Mouse (Mus musculus): ENCODE results near the gene Atic. TPM values are rescaled to one million over a fixed set of nuclear protein-coding genes. Genes with fewer than 3 reads are reported as not detected.

The Atic gene
- polyA plus RNA-seq, 1 experiment from 2014 or later = 32.5 TPM

DNA sequence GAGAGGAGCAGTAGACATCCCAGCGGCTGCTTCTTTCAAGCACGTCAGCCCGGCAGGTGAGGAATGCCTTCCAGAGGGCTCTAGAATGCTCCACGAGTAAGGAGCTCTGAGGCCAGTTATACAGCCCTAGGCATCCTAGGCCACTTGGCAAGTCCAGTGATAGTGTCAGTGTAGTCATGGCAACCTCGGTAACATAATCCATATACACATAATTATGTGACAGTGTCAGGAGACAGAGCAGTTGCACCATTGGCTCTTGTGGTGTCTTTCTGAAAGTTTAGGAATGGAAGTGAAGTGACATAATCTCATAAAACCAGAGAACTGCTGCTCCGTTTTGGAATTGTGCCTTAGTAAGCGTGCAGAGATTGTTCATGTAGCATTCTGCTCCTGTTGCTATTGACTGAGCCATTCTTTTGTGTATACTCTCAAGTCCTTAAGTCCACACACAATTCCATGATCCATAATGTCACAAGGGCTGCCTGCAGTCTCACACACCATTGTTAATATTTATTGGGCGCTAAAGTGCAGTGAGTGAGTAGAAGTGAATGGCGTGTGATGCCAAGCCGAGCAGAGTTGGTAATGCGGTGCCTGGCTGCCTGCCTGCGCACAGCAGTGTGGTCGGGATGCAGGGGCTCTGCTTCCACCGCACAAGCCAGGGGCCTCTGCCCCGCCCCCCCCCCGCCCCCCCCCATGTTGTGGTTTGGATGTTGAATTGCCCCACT, 11.1 kb downstream of the Atic start:
- TF ChIP-seq EP300 (optimal IDR thresholded peaks at IDR 0.05) = no peak
- TF ChIP-seq CTCF (IDR thresholded peaks at IDR 0.05; ENCODE audit: low read depth) = no peak
- ATAC-seq (ENCODE audit: low FRiP score, low TSS enrichment) (no peak), DNase-seq (ENCODE audit: low spot score) (no peak)
- Histone ChIP-seq H3K9ac (ENCODE audit: low read length) (no peak overlapping the region), H3K4me2 (replicated peaks; ENCODE audit: low read depth) (no peak overlapping the region), H3K9me3 (ENCODE audit: control insufficient read depth, low read length) (no peaks in the 10 kb centered on the region), H3K27ac (replicated peaks) (no peak overlapping the region), H3K27me3 (ENCODE audit: control insufficient read depth, insufficient read depth, low read length) (no peaks in the 10 kb centered on the region), H3K4me1 (replicated peaks; ENCODE audit: control insufficient read depth, insufficient read depth) (no peaks in the 10 kb centered on the region), H3K4me3 (ENCODE audit: low read depth, low read length) (no peak overlapping the region), H3K36me3 (ENCODE audit: control insufficient read depth, insufficient read depth, low read length) (peaks cover 38% of the 10 kb centered on the region)
- 79% methylated on average over 16 of the region's 16 CpGs for WGBS

- H3K4me2 ChIP-seq (replicated peaks; ENCODE audit: low read depth) = no peak overlapping the region
- TF ChIP-seq CTCF (IDR thresholded peaks at IDR 0.05; ENCODE audit: low read depth) (no peak), EP300 (optimal IDR thresholded peaks at IDR 0.05) (no peak)
- H3K27ac ChIP-seq (replicated peaks) = no peak overlapping the region
- peaks cover 39% of the 10 kb centered on the region for H3K36me3 ChIP-seq (ENCODE audit: control insufficient read depth, insufficient read depth, low read length)
- ATAC-seq (ENCODE audit: low FRiP score, low TSS enrichment) = no peak
- no peaks in the 10 kb centered on the region for H3K9me3 ChIP-seq (ENCODE audit: control insufficient read depth, low read length)
- H3K4me3 ChIP-seq (ENCODE audit: low read depth, low read length) = no peak overlapping the region
- H3K9ac ChIP-seq (ENCODE audit: low read length) = no peak overlapping the region
- no peaks in the 10 kb centered on the region for H3K4me1 ChIP-seq (replicated peaks; ENCODE audit: control insufficient read depth, insufficient read depth)
- no peak for DNase-seq (ENCODE audit: low spot score)
- WGBS = 89% methylated on average over 4 of the region's 4 CpGs
- no peaks in the 10 kb centered on the region for H3K27me3 ChIP-seq (ENCODE audit: control insufficient read depth, insufficient read depth, low read length)
Measured at GRCm38 (mm10) chr1:71570116-71570515, 13.2 kb downstream of the Atic start.

GRCm38 (mm10) chr1:71575987-71576386, 19.0 kb downstream of the Atic start:
- H3K9me3 ChIP-seq (ENCODE audit: control insufficient read depth, low read length) = no peaks in the 10 kb centered on the region
- H3K27me3 ChIP-seq (ENCODE audit: control insufficient read depth, insufficient read depth, low read length) = no peaks in the 10 kb centered on the region
- H3K4me2 ChIP-seq (replicated peaks; ENCODE audit: low read depth) = no peak overlapping the region
- H3K27ac ChIP-seq (replicated peaks) = no peak overlapping the region
- 87% methylated on average over 7 of the region's 7 CpGs for WGBS
- no peak overlapping the region for H3K9ac ChIP-seq (ENCODE audit: low read length)
- H3K36me3 ChIP-seq (ENCODE audit: control insufficient read depth, insufficient read depth, low read length) = peaks cover 40% of the 10 kb centered on the region
- no peak overlapping the region for H3K4me3 ChIP-seq (ENCODE audit: low read depth, low read length)
- ATAC-seq (ENCODE audit: low FRiP score, low TSS enrichment) (no peak), DNase-seq (ENCODE audit: low spot score) (no peak)
- H3K4me1 ChIP-seq (replicated peaks; ENCODE audit: control insufficient read depth, insufficient read depth) = no peaks in the 10 kb centered on the region
- TF ChIP-seq CTCF (IDR thresholded peaks at IDR 0.05; ENCODE audit: low read depth) = no peak
- no peak for TF ChIP-seq EP300 (optimal IDR thresholded peaks at IDR 0.05)

- peaks cover 33% of the 10 kb centered on the region for H3K36me3 ChIP-seq (ENCODE audit: control insufficient read depth, insufficient read depth, low read length)
- no peak overlapping the region for H3K27ac ChIP-seq (replicated peaks)
- DNase-seq (ENCODE audit: low spot score) = no peak
- no peaks in the 10 kb centered on the region for H3K9me3 ChIP-seq (ENCODE audit: control insufficient read depth, low read length)
- TF ChIP-seq EP300 (optimal IDR thresholded peaks at IDR 0.05) = no peak
- no peak for TF ChIP-seq CTCF (IDR thresholded peaks at IDR 0.05; ENCODE audit: low read depth)
- 96% methylated on average over 6 of the region's 6 CpGs for WGBS
- H3K4me3 ChIP-seq (ENCODE audit: low read depth, low read length) = no peak overlapping the region
- ATAC-seq (ENCODE audit: low FRiP score, low TSS enrichment) = no peak
- no peaks in the 10 kb centered on the region for H3K27me3 ChIP-seq (ENCODE audit: control insufficient read depth, insufficient read depth, low read length)
- no peak overlapping the region for H3K4me2 ChIP-seq (replicated peaks; ENCODE audit: low read depth)
- H3K9ac ChIP-seq (ENCODE audit: low read length) = no peak overlapping the region
- H3K4me1 ChIP-seq (replicated peaks; ENCODE audit: control insufficient read depth, insufficient read depth) = no peaks in the 10 kb centered on the region
Measured at GRCm38 (mm10) chr1:71576837-71577236, 19.9 kb downstream of the Atic start.

GRCm38 (mm10) chr1:71579526-71579925, 22.6 kb downstream of the Atic start:
- Histone ChIP-seq H3K4me3 (ENCODE audit: low read depth, low read length) (no peak overlapping the region), H3K9me3 (ENCODE audit: control insufficient read depth, low read length) (no peaks in the 10 kb centered on the region), H3K9ac (ENCODE audit: low read length) (no peak overlapping the region), H3K4me2 (replicated peaks; ENCODE audit: low read depth) (no peak overlapping the region), H3K4me1 (replicated peaks; ENCODE audit: control insufficient read depth, insufficient read depth) (no peaks in the 10 kb centered on the region), H3K27ac (replicated peaks) (no peak overlapping the region), H3K36me3 (ENCODE audit: control insufficient read depth, insufficient read depth, low read length) (peaks cover 26% of the 10 kb centered on the region), H3K27me3 (ENCODE audit: control insufficient read depth, insufficient read depth, low read length) (no peaks in the 10 kb centered on the region)
- no peak for DNase-seq (ENCODE audit: low spot score)
- no peak for ATAC-seq (ENCODE audit: low FRiP score, low TSS enrichment)
- 78% methylated on average over 4 of the region's 4 CpGs for WGBS
- no peak for TF ChIP-seq EP300 (optimal IDR thresholded peaks at IDR 0.05)
- no peak for TF ChIP-seq CTCF (IDR thresholded peaks at IDR 0.05; ENCODE audit: low read depth)

GRCm38 (mm10) chr1:71580408-71580807, 23.5 kb downstream of the Atic start:
- ATAC-seq (ENCODE audit: low FRiP score, low TSS enrichment) = no peak
- H3K36me3 ChIP-seq (ENCODE audit: control insufficient read depth, insufficient read depth, low read length) = peaks cover 26% of the 10 kb centered on the region
- whole genome bisulfite sequencing = 92% methylated on average over 12 of the region's 12 CpGs

More at GRCm38 (mm10) chr1:71580408-71580807, 23.5 kb downstream of the Atic start:
- Histone ChIP-seq H3K9ac (ENCODE audit: low read length) (no peak overlapping the region), H3K4me3 (ENCODE audit: low read depth, low read length) (no peak overlapping the region), H3K4me2 (replicated peaks; ENCODE audit: low read depth) (no peak overlapping the region), H3K9me3 (ENCODE audit: control insufficient read depth, low read length) (no peaks in the 10 kb centered on the region), H3K27ac (replicated peaks) (no peak overlapping the region), H3K27me3 (ENCODE audit: control insufficient read depth, insufficient read depth, low read length) (no peaks in the 10 kb centered on the region), H3K4me1 (replicated peaks; ENCODE audit: control insufficient read depth, insufficient read depth) (no peaks in the 10 kb centered on the region)
- TF ChIP-seq CTCF (IDR thresholded peaks at IDR 0.05; ENCODE audit: low read depth) = no peak
- no peak for TF ChIP-seq EP300 (optimal IDR thresholded peaks at IDR 0.05)
- DNase-seq (ENCODE audit: low spot score) = no peak
